Mouse (Mus musculus): ENCODE results near the gene Cacng1.

Cacng1 gene

DNA sequence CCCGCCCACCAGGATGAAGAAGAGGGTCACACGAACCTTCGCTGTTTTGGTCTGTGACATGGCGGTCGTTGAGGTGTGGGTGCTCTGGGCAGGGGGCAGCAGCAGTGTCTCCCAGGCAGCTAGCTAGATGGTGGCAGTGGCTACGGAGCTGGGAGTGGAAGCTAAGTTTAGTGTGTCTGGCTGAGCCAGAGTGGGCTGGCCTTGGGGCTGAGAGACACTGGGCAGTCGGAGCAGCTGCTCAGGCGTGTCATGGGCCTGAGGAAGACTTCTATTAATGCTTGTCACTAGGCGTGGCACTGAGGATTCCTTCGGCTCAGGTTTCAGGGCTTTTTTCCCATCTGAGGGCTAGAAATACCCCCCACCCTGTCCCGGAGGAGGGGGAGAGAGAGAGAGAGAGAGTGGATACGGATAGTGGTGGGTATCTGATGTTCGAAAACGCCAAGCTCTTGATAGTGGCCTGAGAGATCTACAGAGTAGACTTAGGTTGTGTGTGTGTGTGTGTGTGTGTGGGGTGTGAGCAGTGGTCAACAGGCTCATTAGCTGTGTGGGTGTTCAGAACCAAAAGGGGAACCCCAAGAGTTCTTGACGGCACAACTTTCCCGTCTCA is at the start of gene Cacng1:
TSS of gene Cacng1 (minus strand) at position 191 of the 607 bp plus-strand sequence.
- DNase-seq, result no peak

GRCm38 (mm10) chr11:107762688-107763460 is 46.6 kb upstream of the Cacng1 start:
- DNase-seq, result peak; percentile 55 to 62

DNA sequence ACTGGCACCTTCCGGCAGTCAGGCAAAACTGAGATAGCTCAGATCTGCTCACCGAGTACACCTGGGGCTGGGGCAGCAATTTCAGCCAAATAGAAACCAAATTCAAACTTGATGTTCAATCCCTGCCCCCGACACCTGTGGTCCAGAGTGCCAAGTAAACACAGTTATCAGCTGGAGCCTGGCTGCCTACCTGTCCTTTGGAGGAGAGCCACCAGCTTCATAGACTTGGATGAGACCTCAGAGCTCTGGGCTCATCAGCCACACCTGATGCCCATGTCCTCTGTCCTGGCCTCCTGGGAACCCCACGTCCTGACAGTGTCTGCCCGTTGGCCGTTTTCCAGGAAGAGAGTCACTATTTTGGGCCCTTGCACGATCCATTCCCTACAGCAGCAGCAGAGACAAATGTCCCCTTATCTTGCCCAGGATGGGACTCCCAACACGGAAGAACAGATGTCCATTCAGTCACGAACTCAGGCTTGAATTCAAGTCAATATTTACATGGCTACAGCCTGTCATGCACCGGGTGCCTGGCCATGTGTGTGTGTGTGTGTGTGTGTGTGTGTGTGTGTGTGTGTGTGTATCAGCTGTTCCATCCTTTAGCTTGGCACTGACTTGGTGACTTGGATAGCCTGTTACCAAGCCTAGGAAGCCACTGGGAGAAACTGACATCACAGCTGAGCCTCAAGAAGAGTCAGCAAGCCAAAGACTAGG is 45.6 kb upstream of the Cacng1 start:
- peak; percentile 78 for DNase-seq

DNA sequence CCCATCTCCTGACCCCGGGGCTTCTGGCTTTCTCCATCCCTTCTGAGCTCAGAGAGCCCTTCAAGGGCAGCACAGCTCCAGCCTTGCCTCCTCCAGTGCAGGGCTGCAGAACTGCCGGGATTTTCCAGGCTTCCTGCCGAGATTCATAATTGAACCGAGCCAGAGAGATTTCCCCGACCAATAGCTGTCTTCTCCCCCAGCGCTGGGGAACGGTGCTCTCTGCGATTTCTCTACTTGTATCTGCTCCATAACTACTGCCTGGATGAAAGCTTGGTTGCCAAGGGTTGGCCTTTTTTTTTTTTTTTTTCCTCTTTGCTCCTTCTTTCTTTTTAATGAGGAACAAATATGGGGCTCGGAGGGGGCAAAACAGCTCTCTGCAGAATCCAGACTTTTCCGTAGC is 43.7 kb upstream of the Cacng1 start:
- peak in 1 of 2 experiments; percentile 49 for DNase-seq

DNA sequence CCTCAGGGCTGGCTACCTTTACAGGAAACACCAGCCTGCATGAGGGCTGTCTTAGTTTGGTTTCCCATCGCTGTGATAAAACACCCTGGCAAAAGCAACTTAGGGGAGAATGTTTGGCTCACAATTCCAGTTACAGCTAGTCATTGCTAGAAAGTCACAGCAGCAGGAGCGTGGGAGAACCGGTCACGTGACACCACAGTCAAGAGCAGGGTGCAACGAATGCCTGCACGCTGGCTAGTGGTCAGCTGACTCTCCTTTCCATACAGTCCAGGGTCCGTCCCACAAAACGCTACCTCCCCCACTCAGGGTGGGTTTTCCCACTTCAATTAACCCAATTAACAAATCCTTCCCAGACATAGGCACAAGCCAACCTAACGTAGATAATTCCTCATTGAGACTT is 43.2 kb upstream of the Cacng1 start:
- DNase-seq, result no peak

- DNase-seq, result no peak
Observed at GRCm38 (mm10) chr11:107749114-107749513, 32.8 kb upstream of the Cacng1 start.

GRCm38 (mm10) chr11:107748243-107749035 is 32.1 kb upstream of the Cacng1 start:
- no peak for DNase-seq

DNA sequence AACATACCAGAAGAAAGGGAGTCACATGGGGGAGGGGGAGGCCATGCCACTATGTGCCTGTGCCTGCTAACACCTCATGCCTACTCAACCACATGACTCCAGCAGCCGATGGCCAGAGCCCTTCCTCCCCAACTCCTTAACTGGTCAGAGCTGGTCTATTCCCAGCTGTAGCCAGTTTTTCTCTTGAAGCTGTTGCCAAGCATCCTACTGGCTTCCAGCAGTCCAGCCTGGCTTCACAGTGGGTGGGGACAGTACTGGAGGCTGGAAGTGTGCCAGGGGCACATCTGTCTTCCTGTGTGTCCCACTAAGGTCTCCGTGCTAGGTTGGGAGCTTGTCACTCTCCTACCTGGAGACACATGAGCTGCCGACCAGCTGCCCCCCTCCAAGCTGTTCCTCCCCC is 26.8 kb upstream of the Cacng1 start:
- peak; percentile 54 to 59 for DNase-seq

- peak in 1 of 2 experiments; percentile 26 for DNase-seq
Observed at GRCm38 (mm10) chr11:107738418-107739099, 22.2 kb upstream of the Cacng1 start.

DNA sequence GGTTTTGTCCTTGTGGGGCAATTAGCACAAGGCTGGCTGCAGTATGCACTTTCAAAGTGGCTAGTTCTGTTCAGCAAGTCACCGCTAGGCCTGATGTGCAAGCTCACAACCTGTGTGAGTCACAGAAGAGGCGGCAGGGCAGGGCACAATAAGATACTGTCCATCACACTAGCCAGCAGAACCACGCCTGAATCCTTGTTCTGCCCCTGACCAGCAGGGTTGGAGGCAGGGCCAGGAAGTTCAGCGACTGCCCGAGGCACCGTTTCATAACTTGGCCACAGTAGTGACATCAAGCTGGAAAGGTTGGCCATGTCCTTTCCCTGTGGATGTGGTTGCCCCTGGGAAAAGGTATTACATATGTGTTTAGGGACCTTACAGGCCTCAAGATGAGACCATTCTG is 21.6 kb upstream of the Cacng1 start:
- DNase-seq, result no peak

GRCm38 (mm10) chr11:107734133-107734532 is 17.8 kb upstream of the Cacng1 start:
- DNase-seq, result no peak

- peak; percentile 28 to 34 for DNase-seq
Observed at GRCm38 (mm10) chr11:107731498-107731897, 15.2 kb upstream of the Cacng1 start.

DNA sequence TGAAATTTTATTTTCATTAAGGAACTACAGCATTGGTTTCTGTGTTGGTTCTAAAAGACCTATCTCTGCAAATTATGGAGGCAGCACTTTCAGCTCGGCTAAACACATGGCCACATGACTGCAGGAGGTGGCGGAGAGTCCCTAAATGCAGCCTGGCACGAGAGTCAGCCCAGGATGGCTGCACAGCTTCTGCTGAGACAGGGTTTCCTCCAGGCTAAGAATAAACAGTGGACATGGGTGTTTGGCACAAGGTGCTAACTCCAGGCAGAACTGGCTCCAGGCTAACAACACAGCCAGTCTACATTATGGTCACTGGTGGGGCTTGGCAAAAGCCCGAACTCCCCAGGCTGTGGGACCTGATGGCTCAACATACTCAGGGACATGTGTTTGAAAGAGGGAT is 14.6 kb upstream of the Cacng1 start:
- DNase-seq, result peak; percentile 57 to 77

GRCm38 (mm10) chr11:107729141-107729540 is 12.8 kb upstream of the Cacng1 start:
- no peak for DNase-seq

- peak; percentile 73 to 83 for DNase-seq
Observed at GRCm38 (mm10) chr11:107728073-107728863, 11.9 kb upstream of the Cacng1 start.

- DNase-seq, result no peak
Observed at GRCm38 (mm10) chr11:107724603-107725002, 8.3 kb upstream of the Cacng1 start.

DNA sequence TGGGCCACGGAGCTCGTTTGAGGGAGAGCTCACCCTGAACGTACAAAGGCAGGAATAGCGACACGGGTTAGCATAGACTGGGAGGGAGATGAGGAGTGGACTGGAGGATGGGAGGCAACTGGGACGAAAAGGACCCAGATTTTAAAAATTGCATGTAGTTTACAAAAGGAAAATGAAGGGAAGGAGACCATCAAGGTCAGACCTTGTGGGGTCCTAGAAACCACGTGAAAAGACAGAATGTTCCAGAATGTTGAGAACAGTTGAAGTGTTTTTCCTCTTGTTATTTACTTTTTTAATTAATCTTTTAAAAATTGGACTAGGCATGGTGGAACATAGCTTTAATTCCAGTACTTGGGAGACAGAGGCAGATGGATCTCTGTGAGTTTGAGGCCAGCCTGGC is 4.7 kb upstream of the Cacng1 start:
- no peak for DNase-seq

GRCm38 (mm10) chr11:107720264-107721021 is 4.1 kb upstream of the Cacng1 start:
- DNase-seq, result no peak

DNA sequence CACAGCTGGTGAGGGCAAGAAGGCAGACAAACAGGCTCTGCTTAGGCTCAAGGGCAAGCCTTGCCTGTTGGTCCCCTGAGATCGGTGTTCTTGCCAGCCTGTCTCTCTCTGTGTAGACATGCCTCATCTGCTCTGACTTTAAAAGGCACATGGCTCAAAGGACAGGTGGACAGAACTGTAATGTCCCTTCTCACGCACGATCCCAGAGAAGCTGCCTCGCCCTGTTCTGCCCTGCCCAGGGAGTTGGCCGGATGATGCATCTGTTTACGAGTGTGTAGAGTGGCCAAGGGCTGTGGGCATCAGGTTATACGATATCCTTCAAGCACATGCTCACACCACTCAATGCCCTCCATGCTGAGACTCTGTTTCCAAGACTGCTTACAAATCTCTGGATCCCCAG is 2.0 kb downstream of the Cacng1 start:
- no peak for DNase-seq

DNA sequence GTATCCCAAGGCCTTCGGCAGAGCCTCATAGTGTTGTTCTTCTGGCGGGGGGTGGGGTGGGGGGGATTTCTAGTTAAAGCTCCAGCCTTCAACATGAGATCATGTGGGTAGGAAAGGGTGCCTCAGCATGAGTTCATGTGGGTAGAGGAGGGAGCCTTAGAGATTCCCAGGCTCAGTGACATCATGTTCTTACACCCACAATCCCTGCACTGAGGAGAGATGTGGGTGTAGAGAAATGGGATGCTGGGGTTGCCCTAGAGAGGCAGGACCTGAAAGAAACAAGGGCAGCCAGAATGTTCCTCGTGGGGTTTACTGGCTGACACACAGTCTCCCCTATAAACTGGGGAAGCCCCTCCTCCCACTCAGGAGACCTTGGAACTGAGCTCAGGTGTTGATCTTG is 5.9 kb downstream of the Cacng1 start:
- DNase-seq, result no peak
